Mouse (Mus musculus) embryonic fibroblast, embryonic 13.5 days (primary cell): Measurements from ENCODE around the gene Tram2.

ENCODE experiments used
- CTCF ChIP-seq: IDR thresholded peaks from 2 replicates; pipeline ENCODE4 v1.5.1; 2011; ENCODE audit warnings: mild to moderate bottlenecking, control low read depth, low read length, moderate library complexity, borderline replicate concordance; ENCODE audit not compliant: insufficient read depth
- POLR2A ChIP-seq: IDR thresholded peaks from 2 replicates; pipeline ENCODE4 v1.6.1; 2011; ENCODE audit warnings: low read depth, mild to moderate bottlenecking, control low read depth, low read length, moderate library complexity

DNA sequence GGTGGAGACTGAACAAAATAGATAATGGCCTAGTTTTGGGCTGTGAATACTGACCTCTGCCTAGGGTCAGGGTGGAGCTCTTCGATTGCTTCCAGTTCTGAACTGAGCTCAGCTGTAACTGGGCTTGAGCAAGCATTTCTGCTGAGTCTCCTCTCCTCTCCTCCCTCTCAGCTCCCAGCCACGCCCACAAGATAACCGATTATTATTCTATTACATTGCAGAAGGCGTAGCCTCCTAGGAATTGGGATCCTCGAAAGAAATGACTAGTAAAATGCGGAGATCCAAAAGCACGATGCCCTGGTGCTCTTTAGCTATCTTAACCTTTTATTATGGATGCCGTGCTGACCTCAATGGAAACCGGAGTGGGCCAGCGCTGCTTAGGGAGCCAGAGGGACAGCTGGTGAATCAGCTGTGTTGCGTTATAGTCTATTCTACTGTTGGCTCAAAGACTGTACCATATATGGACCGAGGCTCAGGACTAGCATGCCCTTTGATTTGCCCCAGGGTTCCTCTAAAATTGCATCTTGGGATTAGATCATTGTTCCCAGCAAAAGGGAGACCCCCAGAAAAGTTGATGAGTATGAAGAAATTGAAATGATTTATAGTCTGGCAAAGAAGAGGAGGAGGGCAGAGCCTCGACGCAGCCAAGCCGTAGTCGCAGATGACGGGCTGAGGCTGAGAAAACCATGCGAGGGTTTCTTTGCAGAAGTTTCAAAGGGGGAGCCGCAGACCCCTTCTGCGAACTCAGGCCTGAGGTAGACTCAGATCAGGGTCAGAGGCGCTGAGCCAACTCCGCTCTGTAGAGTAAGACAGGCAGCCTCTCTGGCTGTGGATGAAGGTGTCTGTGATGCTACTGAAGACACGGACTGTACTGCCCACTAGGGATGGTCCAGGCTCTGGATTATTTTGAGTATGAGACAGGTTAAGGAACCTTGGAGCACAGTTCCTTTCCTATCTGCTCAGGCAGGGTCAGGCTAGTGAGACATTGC is 18.3 kb upstream of the Tram2 start:
- TF ChIP-seq POLR2A (no peak), CTCF (no peak)
